Mouse (Mus musculus): Measurements from ENCODE around the gene Wnk4. TPM values are rescaled to one million over a fixed set of nuclear protein-coding genes. Genes with fewer than 3 reads are reported as not detected.

Wnk4 gene
- total RNA-seq, 2 experiments from 2014 or later = 4.7 to 5.7 TPM

DNA sequence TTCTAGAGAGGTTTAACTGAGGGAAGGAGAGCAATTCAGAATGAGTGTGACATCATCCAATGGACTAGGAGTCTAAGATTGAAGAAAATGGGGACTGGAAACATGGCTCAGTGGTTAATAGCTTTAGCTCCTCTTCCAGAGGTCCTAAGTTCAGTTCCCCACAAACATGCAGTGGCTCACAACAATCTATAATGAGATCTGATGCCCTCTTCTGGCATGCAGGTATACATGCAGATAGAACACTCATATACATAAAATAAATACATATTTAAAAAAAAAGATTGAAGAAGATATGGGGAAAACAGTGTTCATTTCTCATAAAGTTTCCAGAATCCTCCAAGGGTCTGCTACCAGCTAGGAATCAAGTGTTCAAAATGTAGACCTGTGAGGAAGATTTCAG, 24.9 kb upstream of the Wnk4 start:
- intact Hi-C loops (cut with DNase I) = no loop called here
- no peak for DNase-seq (ENCODE audit: low spot score in 2 of 2)

DNA sequence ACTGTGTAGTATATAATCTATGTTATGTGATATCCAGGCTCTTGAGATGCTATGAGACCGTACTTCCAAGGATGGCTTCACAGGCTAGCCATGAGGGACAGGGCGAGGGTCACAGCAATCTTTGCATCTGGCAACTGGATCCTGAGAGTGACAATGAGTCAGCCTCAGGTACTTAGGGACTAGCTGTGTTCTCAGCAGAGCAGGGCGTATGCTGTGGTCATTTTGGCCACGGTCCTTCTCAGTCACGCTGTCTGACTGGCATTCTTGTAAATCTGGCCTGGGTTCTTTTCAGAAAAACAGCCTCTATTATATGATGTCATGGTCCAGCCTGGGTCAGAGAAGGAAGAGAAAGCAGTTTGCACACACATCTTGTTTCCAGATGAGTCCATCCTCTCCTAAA, 23.6 kb upstream of the Wnk4 start:
- intact Hi-C loops (cut with DNase I) = no loop called here
- no peak for DNase-seq (ENCODE audit: low spot score in 2 of 2)

DNA sequence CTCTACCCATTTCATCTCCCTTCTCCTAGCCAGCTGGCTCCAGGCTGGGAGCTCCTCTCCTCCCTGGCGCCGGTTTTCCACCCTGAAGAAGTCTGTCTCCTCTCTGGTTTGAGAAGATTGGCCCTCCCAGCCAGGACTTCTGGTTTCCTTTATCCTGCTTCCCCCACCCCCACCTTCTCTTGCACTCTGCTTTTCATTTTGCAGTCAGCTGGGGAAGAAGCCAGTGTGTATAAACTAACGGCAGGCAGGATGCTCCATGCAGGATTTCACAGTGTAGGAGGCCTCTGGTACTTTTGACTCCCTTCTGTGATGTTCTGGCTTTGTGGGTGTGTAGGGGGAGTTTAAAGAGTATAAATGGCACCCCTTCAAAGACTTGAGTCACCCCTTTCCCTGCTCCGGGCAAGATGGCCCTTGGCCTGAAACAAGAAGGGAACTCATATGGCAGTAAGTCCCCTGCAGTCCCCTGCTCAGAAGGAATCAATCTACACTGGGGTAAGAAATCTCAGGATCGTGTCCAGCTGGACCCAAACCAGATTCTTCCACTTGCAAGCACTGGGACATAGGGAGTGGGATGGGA, 22.2 kb upstream of the Wnk4 start:
- peak in 1 of 2 experiments; percentile 17 for DNase-seq (ENCODE audit: low spot score in 2 of 2)
- intact Hi-C loops (cut with DNase I) = no loop called here

DNA sequence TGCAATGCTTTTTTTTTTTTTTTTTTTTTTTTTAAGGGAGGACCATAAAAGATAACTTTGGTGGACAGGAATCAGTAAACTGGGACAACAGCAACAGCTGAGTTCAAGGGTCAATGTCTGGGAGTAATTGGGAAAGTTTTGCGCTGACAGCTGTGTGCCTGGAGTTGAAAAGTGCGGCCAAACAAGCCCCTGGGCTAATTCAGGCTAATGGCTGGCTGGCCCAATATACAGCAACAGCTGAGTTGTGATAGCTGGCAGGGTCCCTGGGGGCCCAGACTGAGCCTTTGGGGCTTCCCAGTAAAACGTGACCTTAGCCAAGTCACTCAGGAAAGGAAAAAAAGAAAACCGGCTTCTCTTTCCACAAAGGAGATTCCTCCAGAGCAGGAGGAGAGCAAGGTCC, 15.3 kb upstream of the Wnk4 start:
- DNase-seq (ENCODE audit: low spot score in 2 of 2) = no peak
- intact Hi-C loops (cut with DNase I) = no loop called here

DNA sequence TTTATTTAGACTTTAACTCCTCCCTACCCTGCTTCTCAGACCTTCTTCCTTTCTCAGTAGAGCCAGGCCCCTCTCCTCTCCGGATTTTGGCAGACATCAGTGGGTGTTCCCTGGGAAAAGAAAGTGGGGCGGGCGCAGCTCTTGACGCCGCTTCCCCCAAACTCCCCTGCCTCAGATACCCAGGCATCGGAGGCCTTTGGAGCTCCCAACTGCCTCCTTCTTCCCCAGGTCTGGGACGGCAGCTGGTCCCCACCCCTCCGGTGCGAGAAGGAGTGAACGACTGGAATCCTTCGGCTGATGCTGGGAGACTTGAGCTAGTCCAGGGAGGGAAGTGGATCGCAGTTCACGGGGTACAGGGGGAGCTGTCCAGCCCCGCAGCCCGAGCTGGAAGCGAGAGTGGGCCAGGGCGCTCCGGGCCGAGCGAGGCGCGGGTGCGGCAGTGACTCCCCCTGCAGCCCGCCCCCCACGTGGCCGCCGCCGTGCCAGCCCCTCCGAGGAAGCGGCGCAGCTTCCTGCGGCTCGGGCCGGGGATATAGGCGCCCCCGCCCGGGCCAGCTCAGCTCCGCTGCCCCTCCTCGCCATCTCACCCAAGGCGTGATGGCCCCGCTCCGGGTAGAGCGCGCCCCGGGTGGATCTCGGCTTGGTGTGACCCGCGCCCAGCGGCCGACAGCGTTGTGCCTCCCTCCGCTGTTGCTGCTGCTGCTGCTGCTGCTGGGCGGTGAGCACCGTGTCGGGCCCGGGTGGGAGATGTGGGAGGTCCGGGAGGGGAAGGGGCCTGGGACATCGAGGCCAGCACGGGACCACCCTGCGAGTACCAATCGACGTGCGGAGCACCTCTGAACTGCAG, 14.3 kb upstream of the Wnk4 start, which contains the start of gene Ramp2:
Gene Ramp2, plus strand, starts transcription at position 174 of the 847 bp plus-strand sequence.
- no peak for DNase-seq (ENCODE audit: low spot score in 2 of 2)
- intact Hi-C loops (cut with DNase I) = no loop called here

DNA sequence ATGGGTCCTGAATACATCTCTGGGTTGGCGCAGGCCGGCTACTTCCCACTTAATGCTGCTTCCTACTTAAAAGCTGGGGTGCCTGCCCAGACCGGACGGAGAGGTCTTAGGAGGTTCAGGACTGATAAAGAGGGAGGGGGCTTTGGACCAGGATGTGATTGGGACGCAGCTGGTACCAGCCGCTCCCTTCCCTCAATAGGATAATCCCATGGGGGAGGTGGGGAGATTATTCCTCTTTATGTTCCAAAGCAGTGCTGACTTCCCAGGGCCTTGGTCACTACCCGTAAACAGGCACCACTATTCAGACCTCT, 13.7 kb upstream of the Wnk4 start:
- no peak for DNase-seq (ENCODE audit: low spot score in 2 of 2)
- intact Hi-C loops (cut with DNase I) = no loop called here

DNA sequence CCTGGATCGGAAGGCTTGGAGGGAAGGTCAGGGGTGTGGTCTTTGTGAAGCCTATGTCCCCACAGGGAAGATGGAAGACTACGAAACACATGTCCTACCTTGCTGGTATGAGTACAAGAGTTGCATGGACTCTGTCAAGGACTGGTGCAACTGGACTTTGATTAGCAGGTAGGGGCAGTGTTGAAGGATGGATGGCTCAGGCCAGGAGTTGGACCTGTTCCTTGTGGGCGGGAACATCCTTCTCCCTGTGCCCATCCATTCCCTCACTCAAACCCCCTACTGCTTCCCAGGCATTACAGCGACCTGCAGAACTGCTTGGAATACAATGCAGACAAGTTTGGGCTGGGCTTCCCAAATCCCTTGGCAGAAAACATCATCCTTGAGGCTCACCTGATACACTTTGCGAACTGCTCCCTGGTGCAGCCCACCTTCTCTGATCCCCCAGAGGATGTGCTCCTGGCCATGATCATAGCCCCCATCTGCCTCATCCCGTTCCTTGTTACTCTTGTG, 12.8 kb upstream of the Wnk4 start:
- intact Hi-C loops (cut with DNase I) = loop anchor here (1.0 kb wide), 1 partner anchor 35 kb away; no protein-coding TSS in a partner anchor

DNA sequence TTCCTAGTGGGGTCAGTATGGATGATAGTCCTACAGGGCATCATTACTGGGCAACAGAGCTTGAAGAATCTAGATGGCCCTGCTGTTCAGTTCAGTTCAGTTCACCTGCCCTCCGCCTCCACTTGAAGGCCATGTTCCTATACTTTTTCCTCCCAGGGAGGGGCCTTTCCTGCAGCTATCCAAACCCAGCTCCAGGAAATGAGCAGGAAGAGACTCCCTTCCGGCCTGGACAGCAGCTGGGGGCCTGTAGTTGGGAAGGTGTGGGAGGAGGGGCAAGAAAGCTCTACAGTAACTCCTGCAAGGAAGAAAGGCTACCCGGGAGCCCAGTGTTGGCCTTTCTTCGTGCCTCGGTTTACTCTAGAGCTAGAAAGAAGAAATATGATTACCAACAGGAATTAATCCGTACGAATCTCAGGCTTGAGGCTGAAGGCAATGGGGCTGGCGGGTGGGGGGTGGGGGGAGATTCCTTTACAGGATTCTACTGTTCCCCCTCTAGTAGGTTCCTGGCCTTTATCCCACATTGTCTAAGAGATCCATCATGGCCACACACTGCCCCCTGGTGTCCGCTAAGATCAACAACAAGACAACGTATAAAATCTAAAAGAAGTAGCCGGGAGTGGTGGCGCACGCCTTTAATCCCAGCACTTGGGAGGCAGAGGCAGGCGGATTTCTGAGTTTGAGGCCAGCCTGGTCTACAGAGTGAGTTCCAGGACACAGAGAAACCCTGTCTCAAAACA, 11.9 kb upstream of the Wnk4 start:
- peak; percentile 60 to 70 for DNase-seq (ENCODE audit: low spot score in 2 of 2)
- intact Hi-C loops (cut with DNase I) = loop anchor here (1.0 kb wide), 1 partner anchor 36 kb away; no protein-coding TSS in a partner anchor

More for the DNA sequence above, 12.8 kb upstream of the Wnk4 start:
- DNase-seq (ENCODE audit: low spot score in 2 of 2) = no peak

DNA sequence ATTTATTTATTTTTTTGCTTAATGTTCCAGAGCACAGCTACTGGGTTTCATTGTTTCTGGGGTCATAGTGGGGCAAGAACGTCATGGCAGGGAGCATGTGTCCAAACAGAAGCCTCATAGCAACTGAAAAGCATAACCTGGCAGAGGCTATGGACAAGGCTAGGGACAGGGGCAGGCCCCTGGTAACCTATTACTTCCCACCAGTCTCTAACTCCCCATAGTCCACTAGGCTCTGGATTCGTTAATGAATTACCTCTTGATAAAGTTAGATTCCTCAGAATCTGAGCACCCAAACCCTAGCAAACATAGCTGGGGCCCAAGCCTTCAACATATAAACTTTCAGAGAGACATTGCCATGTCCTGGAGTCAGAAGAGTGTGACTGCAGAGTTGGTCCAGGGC, 9.3 kb upstream of the Wnk4 start:
- intact Hi-C loops (cut with DNase I) = no loop called here
- DNase-seq (ENCODE audit: low spot score in 2 of 2) = no peak

DNA sequence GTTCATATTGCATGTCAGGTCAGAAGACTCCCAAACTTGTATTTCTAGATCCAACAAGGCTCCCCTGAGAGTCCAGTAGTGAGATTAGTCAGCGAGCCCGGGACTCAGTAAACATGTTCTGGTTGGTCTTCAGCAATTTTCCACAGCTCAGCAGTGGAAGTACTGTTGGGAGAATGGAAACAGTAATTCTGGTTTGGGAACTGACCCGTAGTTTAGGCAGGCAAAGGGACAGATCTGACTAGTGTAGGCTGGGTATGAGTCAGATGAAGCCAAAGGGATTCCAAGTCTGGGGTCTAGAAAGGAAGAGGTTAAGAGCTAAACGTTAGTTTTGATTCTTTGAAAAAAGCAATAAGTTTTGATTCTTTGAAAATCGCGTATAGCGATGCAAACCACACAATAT, 7.4 kb upstream of the Wnk4 start:
- no peak for DNase-seq (ENCODE audit: low spot score in 2 of 2)
- intact Hi-C loops (cut with DNase I) = loop anchor here (2.0 kb wide), 1 partner anchor 50 kb away; the partner anchor contains the start of gene Becn1

DNA sequence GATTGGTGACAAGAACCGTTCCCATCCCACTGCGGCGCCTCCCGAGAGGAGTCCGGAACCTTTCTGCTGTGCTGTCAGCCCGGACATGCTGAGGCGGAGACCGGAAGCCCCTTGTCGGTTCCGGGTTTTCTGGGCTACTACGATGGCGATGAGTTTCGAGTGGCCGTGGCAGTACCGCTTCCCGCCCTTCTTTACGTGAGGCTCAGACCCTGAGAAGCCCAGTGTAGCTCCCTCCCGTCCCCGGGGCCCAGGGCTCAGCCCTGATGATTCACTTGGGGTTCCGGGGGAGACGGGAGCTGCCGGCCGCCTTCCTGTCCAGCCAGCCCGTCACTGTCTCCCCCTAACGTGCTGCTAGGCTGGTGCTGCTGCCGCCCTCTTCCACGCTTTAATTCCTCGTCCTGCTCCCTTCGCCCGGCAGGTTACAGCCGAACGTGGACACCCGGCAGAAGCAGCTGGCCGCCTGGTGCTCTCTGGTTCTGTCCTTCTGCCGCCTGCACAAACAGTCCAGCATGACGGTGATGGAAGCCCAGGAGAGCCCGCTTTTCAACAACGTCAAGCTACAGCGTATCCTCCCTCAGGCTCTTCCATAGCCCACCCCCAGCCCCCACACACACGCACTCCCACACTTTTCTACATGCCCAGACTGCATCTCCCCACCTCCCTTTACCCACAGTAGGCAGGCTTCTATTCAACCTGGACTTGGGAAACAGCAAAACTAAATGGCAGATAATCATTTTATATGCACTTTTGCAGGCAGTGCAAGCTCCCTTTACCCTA, 6.6 kb upstream of the Wnk4 start, which contains the start of gene Vps25:
Gene Vps25, plus strand, starts transcription at position 95 of the 777 bp plus-strand sequence.
- intact Hi-C loops (cut with DNase I) = loop anchor here (2.0 kb wide), 1 partner anchor 49 kb away; the partner anchor contains the start of gene Becn1
- DNase-seq (ENCODE audit: low spot score in 2 of 2) = peak; percentile 84 to 85

DNA sequence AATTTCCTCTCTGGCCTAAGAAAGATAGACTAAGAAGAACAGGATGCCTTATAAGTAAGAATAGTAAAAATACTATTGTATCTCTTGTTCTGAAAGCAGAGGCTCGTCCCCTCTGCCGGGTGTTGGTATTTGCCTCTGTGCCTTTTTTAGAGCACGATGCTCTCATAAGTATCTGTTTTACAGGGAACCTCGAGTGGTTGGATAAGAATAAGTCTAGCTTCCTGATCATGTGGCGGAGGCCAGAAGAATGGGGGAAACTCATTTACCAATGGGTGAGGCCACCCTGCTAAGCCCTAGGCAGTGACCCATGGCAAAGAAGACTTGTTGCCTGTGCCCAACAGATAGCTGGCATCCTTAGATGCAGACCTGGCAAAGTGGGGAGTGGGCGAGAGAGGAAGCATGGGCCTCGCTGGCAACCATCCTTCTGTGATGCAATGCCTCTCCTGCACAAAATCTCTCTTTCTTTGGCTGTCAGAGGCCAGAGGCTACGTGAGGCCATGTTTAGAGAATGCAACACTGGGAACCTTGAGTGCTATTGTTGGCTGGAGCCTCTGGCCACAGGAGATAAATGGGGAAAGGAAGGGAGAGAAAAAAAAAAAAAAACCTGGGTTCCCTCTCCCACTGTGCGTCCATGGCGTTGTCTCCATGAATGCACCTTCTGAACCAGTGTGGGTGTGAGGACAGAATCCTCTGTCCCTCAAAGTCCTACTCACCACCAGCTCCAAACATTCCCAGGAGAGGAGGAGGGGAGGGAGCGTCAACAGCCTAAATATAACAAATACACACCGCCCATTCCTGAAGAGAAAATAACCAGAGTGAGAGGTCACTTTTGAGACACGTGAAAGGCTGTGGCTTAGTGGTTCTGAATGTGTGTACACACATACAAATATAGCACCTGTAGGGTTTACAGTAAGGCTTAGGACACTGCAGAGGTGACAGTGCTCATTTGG, 4.3 kb upstream of the Wnk4 start:
- DNase-seq (ENCODE audit: low spot score in 2 of 2) = no peak

DNA sequence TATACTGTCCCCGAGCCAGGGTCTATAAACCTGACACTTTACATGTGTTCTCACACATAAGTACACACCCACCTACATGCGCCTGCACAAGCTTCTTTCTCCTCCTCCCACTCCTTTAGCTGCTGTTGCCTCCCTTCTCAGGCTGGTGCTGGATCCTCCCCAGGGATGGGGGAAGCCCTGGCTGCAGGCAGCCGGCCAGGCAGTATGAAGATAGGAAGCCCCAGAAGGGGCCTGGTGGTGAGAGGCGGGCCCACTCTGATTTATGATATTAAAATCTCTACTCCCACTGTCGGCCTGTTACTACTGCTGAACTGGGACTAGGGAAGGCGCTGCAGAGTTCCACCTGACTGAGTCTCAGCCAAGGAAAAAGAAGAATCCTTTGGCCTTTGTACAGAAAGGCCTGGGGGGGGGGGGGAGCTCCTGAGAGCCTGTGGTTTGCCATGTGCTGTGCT, 1.1 kb upstream of the Wnk4 start:
- peak; percentile 72 to 83 for DNase-seq (ENCODE audit: low spot score in 2 of 2)
- intact Hi-C loops (cut with DNase I) = no loop called here

More for the DNA sequence above, 4.3 kb upstream of the Wnk4 start:
- intact Hi-C loops (cut with DNase I) = no loop called here

DNA sequence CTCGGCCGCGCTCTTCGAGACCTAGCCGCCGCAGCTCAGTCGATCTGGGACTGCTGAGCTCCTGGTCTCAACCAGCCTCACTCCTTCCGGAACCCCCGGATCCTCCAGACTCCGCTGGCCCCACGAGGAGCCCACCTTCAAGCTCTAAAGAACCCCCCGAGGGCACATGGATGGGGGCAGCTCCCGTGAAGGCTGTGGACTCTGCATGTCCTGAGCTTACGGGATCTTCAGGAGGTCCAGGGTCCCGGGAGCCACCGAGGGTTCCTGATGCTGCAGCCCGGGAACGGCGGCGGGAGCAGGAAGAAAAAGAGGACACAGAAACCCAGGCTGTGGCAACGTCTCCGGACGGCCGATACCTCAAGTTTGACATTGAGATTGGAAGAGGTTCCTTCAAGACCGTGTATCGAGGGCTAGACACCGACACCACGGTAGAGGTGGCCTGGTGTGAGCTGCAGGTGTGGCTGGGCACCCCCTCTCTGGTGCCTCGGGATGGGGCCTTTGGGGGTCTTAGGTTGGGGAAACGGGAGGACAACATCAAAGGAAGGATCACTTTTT, 536 bp downstream of the Wnk4 start:
- DNase-seq (ENCODE audit: low spot score in 2 of 2) = no peak
- intact Hi-C loops (cut with DNase I) = no loop called here

DNA sequence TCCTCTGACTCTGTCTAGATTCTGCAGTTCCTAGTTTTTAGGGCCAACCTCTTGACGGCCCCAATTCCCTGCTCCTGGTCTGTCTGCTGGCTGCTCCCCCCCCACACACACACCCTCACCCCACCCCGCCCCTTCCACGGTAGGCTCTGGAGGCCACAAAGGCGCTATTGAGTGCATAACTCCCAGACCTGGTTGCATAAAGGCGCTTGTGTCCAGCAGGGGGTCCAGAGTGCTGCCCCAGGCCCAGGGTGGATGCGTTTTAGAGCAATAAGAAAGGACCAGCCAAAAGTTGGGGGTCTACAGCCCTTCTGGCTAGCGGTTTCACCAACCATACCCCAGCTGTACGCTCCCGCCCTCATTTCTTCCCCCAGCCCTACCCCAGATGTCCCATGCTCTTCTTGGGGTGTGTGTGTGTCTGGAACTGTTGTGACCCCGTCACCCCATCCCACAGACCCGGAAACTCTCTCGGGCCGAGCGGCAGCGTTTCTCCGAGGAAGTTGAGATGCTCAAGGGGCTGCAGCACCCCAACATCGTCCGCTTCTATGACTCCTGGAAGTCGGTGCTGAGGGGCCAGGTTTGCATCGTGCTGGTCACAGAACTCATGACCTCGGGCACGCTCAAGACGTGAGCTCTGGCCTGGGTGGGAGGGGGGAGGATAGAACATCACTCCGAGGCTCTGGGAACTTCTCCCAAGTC, 2.1 kb downstream of the Wnk4 start:
- no peak for DNase-seq (ENCODE audit: low spot score in 2 of 2)
- intact Hi-C loops (cut with DNase I) = no loop called here

DNA sequence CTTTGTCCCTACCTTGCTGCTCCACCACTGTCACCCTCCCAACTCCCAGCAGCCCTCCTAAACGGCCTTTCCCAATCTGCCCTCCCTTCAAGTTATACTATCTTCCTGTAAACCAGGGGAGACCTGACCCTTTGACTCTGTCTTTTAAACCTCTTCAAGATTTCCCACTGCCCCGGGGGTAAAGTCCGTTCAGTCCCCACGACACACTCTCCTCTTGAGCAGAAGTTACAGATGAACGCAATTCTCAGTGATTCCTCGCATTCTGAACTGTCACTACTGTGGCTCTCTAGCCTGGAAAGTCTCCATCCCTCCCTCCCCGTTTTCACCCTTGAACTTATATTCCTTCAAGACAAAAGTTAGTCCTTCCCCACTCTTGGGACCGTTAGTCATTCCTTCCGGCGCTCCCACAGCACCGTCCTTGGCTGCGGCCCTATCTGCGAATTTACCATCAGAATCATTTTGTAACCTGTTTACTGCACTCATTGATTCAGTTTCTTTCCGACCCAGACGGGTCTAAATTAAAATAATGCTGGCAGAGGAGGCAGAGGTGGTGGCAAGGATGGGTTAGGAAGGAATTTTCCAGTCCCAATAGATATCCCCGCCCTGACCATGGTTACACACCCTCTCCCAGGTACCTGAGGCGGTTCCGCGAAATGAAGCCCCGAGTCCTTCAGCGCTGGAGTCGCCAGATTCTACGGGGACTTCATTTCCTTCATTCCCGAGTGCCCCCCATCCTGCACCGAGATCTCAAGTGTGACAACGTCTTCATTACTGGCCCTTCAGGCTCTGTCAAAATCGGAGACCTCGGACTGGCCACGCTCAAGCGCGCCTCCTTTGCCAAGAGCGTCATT, 3.0 kb downstream of the Wnk4 start:
- no peak for DNase-seq (ENCODE audit: low spot score in 2 of 2)
- intact Hi-C loops (cut with DNase I) = no loop called here

DNA sequence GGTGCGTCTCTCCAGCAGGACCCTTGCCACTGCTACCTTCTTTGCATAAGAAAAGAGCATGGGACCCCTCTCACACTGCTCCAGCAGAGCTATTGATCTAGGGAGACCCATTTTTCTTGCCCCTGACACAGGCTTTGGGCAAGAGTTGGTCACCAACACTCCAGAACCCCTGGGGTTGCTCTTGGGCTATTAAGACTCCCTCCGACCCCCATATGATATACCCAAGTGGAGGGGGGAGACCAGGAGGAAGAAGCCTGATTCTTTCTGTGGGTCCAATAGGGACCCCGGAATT, 3.6 kb downstream of the Wnk4 start:
- DNase-seq (ENCODE audit: low spot score in 2 of 2) = no peak
- intact Hi-C loops (cut with DNase I) = no loop called here
